Comparison of ENCODE assay signal across 10 mouse cellular contexts in the genomic region with DNA sequence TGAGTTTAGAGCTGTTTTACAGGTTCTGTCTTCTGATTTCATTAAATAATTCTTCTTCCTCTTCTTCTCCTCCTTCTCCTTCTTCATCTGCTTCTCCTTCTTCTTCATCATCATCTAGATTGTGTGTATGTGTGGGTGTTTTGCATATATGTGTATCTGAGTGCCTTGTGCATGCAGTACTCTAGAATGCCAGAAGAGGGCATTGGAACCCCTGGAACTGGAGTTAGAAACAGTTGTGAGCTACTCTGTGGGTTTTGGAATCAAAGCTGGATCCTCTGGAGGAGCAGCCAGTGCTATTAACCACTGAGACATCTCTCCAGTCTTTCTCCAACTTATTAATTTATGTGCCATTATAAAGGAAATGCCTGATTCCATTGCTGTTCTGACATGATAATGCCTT.
A peak's percentile ranks its signal among the peaks of the same experiment; 100 is the strongest.
DNase-seq lines count a peak whose midpoint lies in the region; ATAC-seq and TF ChIP-seq lines count a peak whose summit lies in the region.
"Had no signal": no experiment of that assay in that cellular context is flagged by ENCODE, and none has a peak within 500 bp of the region (broad histone marks: within the 10 kb centered on the region; RNA-seq: fewer than 3 reads in every experiment).

No protein-coding gene starts in this region.

- no peaks in the 10 kb centered on the region for H3K4me1 ChIP-seq in hindbrain, embryonic 11.5 days (replicated peaks; ENCODE audit: control insufficient read depth, insufficient read depth, low read length)
- no peaks in the 10 kb centered on the region for H3K4me1 ChIP-seq in hindbrain, embryonic 16.5 days (ENCODE audit: control insufficient read depth, insufficient read depth, low read depth, low read length)
- no peaks in the 10 kb centered on the region for H3K4me1 ChIP-seq in lung, postnatal 0 days (ENCODE audit: insufficient read depth, low read depth, low read length)
- H3K4me1 ChIP-seq in lung, adult 2 months (ENCODE audit: control insufficient read depth, insufficient read depth, low read length), result no peaks in the 10 kb centered on the region
- H3K4me1 ChIP-seq in midbrain, embryonic 10.5 days, result no peaks in the 10 kb centered on the region
- H3K4me1 ChIP-seq: embryonic facial prominence, embryonic 15.5 days; liver, embryonic 15.5 days had no signal

- no peak overlapping the region for H3K27ac ChIP-seq in hindbrain, embryonic 11.5 days (ENCODE audit: low read depth, low read length)
- no peak overlapping the region for H3K27ac ChIP-seq in hindbrain, embryonic 16.5 days (ENCODE audit: low read depth, low read length)
- no peak overlapping the region for H3K27ac ChIP-seq in lung, postnatal 0 days (ENCODE audit: low read length)
- no peak overlapping the region for H3K27ac ChIP-seq in midbrain, embryonic 10.5 days (replicated peaks)
- H3K27ac ChIP-seq: embryonic facial prominence, embryonic 15.5 days; liver, embryonic 15.5 days had no signal

- H3K4me2 ChIP-seq in hindbrain, embryonic 11.5 days (replicated peaks; ENCODE audit: low read depth, low read length), result no peak overlapping the region
- H3K4me2 ChIP-seq in hindbrain, embryonic 16.5 days (ENCODE audit: low read length), result no peak overlapping the region
- no peak overlapping the region for H3K4me2 ChIP-seq in lung, postnatal 0 days (replicated peaks; ENCODE audit: low read depth, low read length)
- H3K4me2 ChIP-seq: embryonic facial prominence, embryonic 15.5 days; liver, embryonic 15.5 days had no signal

- no peaks in the 10 kb centered on the region for H3K36me3 ChIP-seq in hindbrain, embryonic 11.5 days (ENCODE audit: control insufficient read depth, insufficient read depth, low read length)
- H3K36me3 ChIP-seq in hindbrain, embryonic 16.5 days (ENCODE audit: control insufficient read depth, insufficient read depth, low read length), result no peaks in the 10 kb centered on the region
- no peaks in the 10 kb centered on the region for H3K36me3 ChIP-seq in lung, postnatal 0 days (ENCODE audit: insufficient read depth, low read length)
- no peaks in the 10 kb centered on the region for H3K36me3 ChIP-seq in midbrain, embryonic 10.5 days
- H3K36me3 ChIP-seq: embryonic facial prominence, embryonic 15.5 days; liver, embryonic 15.5 days had no signal

- no peak overlapping the region for H3K9ac ChIP-seq in hindbrain, embryonic 11.5 days (ENCODE audit: low read depth, low read length)
- no peak overlapping the region for H3K9ac ChIP-seq in hindbrain, embryonic 16.5 days (ENCODE audit: low read depth, low read length)
- H3K9ac ChIP-seq in lung, postnatal 0 days (replicated peaks; ENCODE audit: low read depth), result no peak overlapping the region
- H3K9ac ChIP-seq: embryonic facial prominence, embryonic 15.5 days; liver, embryonic 15.5 days had no signal

- 0 out of 2 replicates have a peak, but pooled peaks have one; percentile 17 for ATAC-seq in hindbrain, embryonic 11.5 days (ENCODE audit: low FRiP score)
- no peak for ATAC-seq in hindbrain, embryonic 16.5 days
- ATAC-seq in lung, postnatal 0 days, result no peak

- H3K27me3 ChIP-seq in hindbrain, embryonic 11.5 days (ENCODE audit: control insufficient read depth, insufficient read depth, low read length), result no peaks in the 10 kb centered on the region
- no peaks in the 10 kb centered on the region for H3K27me3 ChIP-seq in hindbrain, embryonic 16.5 days (replicated peaks; ENCODE audit: control insufficient read depth, insufficient read depth, low read length)
- H3K27me3 ChIP-seq in lung, postnatal 0 days (replicated peaks; ENCODE audit: insufficient read depth, low read length), result no peaks in the 10 kb centered on the region
- H3K27me3 ChIP-seq in midbrain, embryonic 10.5 days (ENCODE audit: low read depth, poor library complexity, severe bottlenecking), result no peaks in the 10 kb centered on the region
- H3K27me3 ChIP-seq: embryonic facial prominence, embryonic 15.5 days; liver, embryonic 15.5 days had no signal

- peak; percentile 65 for TF ChIP-seq CTCF in lung, postnatal 0 days (IDR thresholded peaks at IDR 0.05)
- no peak for TF ChIP-seq CTCF in lung, adult 2 months (IDR thresholded peaks at IDR 0.05; ENCODE audit: insufficient read depth, low read length)

- no peak for TF ChIP-seq POLR2A in lung, adult 2 months (IDR thresholded peaks at IDR 0.05; ENCODE audit: borderline replicate concordance, extremely low read depth, low read depth, low read length)

- no peak overlapping the region for H3K4me3 ChIP-seq in hindbrain, embryonic 11.5 days (ENCODE audit: low read depth, low read length)
- no peak overlapping the region for H3K4me3 ChIP-seq in hindbrain, embryonic 16.5 days (ENCODE audit: low read length)
- no peak overlapping the region for H3K4me3 ChIP-seq in lung, postnatal 0 days (ENCODE audit: low read depth, low read length)
- no peak overlapping the region for H3K4me3 ChIP-seq in lung, adult 2 months (replicated peaks; ENCODE audit: extremely low read depth, low read depth, low read length)
- no peak overlapping the region for H3K4me3 ChIP-seq in midbrain, embryonic 10.5 days
- H3K4me3 ChIP-seq: embryonic facial prominence, embryonic 15.5 days; liver, embryonic 15.5 days had no signal

- TF ChIP-seq EP300 in lung, postnatal 0 days (IDR thresholded peaks at IDR 0.05), result no peak

- no peaks in the 10 kb centered on the region for H3K9me3 ChIP-seq in hindbrain, embryonic 11.5 days (ENCODE audit: control insufficient read depth, low read length)
- no peaks in the 10 kb centered on the region for H3K9me3 ChIP-seq in hindbrain, embryonic 16.5 days (ENCODE audit: control insufficient read depth, low read length)
- H3K9me3 ChIP-seq in lung, postnatal 0 days (ENCODE audit: low read length), result no peaks in the 10 kb centered on the region
- H3K9me3 ChIP-seq in midbrain, embryonic 10.5 days (replicated peaks), result no peaks in the 10 kb centered on the region
- H3K9me3 ChIP-seq: embryonic facial prominence, embryonic 15.5 days; liver, embryonic 15.5 days had no signal

- DNase-seq in hindbrain, embryonic 11.5 days (ENCODE audit: low spot score), result peak; percentile 15
- no peak for DNase-seq in lung, postnatal 0 days (ENCODE audit: low spot score)
- no peak for DNase-seq in lung, adult 2 months
- DNase-seq in adrenal gland, postnatal 36 days, result peak; percentile 13 to 22
- DNase-seq in retina, embryonic 14.5 days (ENCODE audit: low spot score), result peak; percentile 18
- no peak for DNase-seq in midbrain, embryonic 10.5 days (ENCODE audit: low spot score)
- DNase-seq: layer of hippocampus, adult 9-11 months had no signal

Comparison
In these comparisons a context has a peak if more than half of its experiments do, and no peak if none do; other contexts are left out.
1. DNase-seq: peak in hindbrain, embryonic 11.5 days (single experiment), adrenal gland, postnatal 36 days (2 of 2) and retina, embryonic 14.5 days (single experiment); none in lung, postnatal 0 days (single experiment), lung, adult 2 months (single experiment) and midbrain, embryonic 10.5 days (single experiment).